Mouse (Mus musculus): ENCODE results near the gene Lamtor1. TPM values are rescaled to one million over a fixed set of nuclear protein-coding genes. Genes with fewer than 3 reads are reported as not detected.
"Not testable (repeated sequence)": the region's sequence is repeated elsewhere in the genome, so short reads cannot be mapped to it uniquely, and the experiment has no call there.

Gene Lamtor1
- total RNA-seq, 2 experiments from 2014 or later: 53.1 to 57.6 TPM

GRCm38 (mm10) chr7:101896104-101897066 is 9.3 kb upstream of the Lamtor1 start:
- ATAC-seq (replicated peaks; ENCODE audit: low FRiP score, low TSS enrichment, poor library complexity, severe bottlenecking): peak; percentile 92

GRCm38 (mm10) chr7:101900331-101901097 is 5.2 kb upstream of the Lamtor1 start:
- ATAC-seq (replicated peaks; ENCODE audit: low FRiP score, low TSS enrichment, poor library complexity, severe bottlenecking): no peak

- no peak for ATAC-seq (replicated peaks; ENCODE audit: low FRiP score, low TSS enrichment, poor library complexity, severe bottlenecking)
Observed at GRCm38 (mm10) chr7:101901969-101902368, 3.7 kb upstream of the Lamtor1 start.

GRCm38 (mm10) chr7:101902846-101903245 is 2.9 kb upstream of the Lamtor1 start:
- ATAC-seq (replicated peaks; ENCODE audit: low FRiP score, low TSS enrichment, poor library complexity, severe bottlenecking): no peak

GRCm38 (mm10) chr7:101906287-101906681 is 580 bp downstream of the Lamtor1 start, which contains the start of gene Tomt:
Gene Tomt, minus strand, starts transcription at chr7:101906359.
- no peak for ATAC-seq (replicated peaks; ENCODE audit: low FRiP score, low TSS enrichment, poor library complexity, severe bottlenecking)

GRCm38 (mm10) chr7:101906696-101907095 is 992 bp downstream of the Lamtor1 start:
- ATAC-seq (replicated peaks; ENCODE audit: low FRiP score, low TSS enrichment, poor library complexity, severe bottlenecking): no peak

GRCm38 (mm10) chr7:101908367-101908766 is 2.7 kb downstream of the Lamtor1 start:
- ATAC-seq (replicated peaks; ENCODE audit: low FRiP score, low TSS enrichment, poor library complexity, severe bottlenecking): no peak

- ATAC-seq (replicated peaks; ENCODE audit: low FRiP score, low TSS enrichment, poor library complexity, severe bottlenecking): no peak
Observed at GRCm38 (mm10) chr7:101910138-101910537, 4.4 kb downstream of the Lamtor1 start.

GRCm38 (mm10) chr7:101911982-101912381 is 6.3 kb downstream of the Lamtor1 start:
- ATAC-seq (replicated peaks; ENCODE audit: low FRiP score, low TSS enrichment, poor library complexity, severe bottlenecking): no peak

- ATAC-seq (replicated peaks; ENCODE audit: low FRiP score, low TSS enrichment, poor library complexity, severe bottlenecking): peak; percentile 90
Observed at GRCm38 (mm10) chr7:101918071-101918470, 12.4 kb downstream of the Lamtor1 start.

- not testable (repeated sequence) for ATAC-seq (replicated peaks; ENCODE audit: low FRiP score, low TSS enrichment, poor library complexity, severe bottlenecking)
Observed at GRCm38 (mm10) chr7:101925892-101926291, 20.2 kb downstream of the Lamtor1 start.

GRCm38 (mm10) chr7:101928093-101928492 is 22.4 kb downstream of the Lamtor1 start:
- no peak for ATAC-seq (replicated peaks; ENCODE audit: low FRiP score, low TSS enrichment, poor library complexity, severe bottlenecking)

GRCm38 (mm10) chr7:101932551-101932950 is 26.8 kb downstream of the Lamtor1 start:
- no peak for ATAC-seq (replicated peaks; ENCODE audit: low FRiP score, low TSS enrichment, poor library complexity, severe bottlenecking)

GRCm38 (mm10) chr7:101933300-101933699 is 27.6 kb downstream of the Lamtor1 start:
- peak; percentile 41 for ATAC-seq (replicated peaks; ENCODE audit: low FRiP score, low TSS enrichment, poor library complexity, severe bottlenecking)

- ATAC-seq (replicated peaks; ENCODE audit: low FRiP score, low TSS enrichment, poor library complexity, severe bottlenecking): peak; percentile 99
Observed at GRCm38 (mm10) chr7:101933751-101934240, 28.1 kb downstream of the Lamtor1 start, which contains the start of the genes Lrrc51 and Numa1. Gene Lrrc51, minus strand, starts transcription at chr7:101933895. Gene Numa1, plus strand, starts transcription at chr7:101934111.

GRCm38 (mm10) chr7:101935957-101936356 is 30.3 kb downstream of the Lamtor1 start:
- ATAC-seq (replicated peaks; ENCODE audit: low FRiP score, low TSS enrichment, poor library complexity, severe bottlenecking): no peak

GRCm38 (mm10) chr7:101936996-101937395 is 31.3 kb downstream of the Lamtor1 start:
- ATAC-seq (replicated peaks; ENCODE audit: low FRiP score, low TSS enrichment, poor library complexity, severe bottlenecking): no peak

- ATAC-seq (replicated peaks; ENCODE audit: low FRiP score, low TSS enrichment, poor library complexity, severe bottlenecking): no peak
Observed at GRCm38 (mm10) chr7:101937569-101937968, 31.9 kb downstream of the Lamtor1 start.

GRCm38 (mm10) chr7:101938348-101938747 is 32.6 kb downstream of the Lamtor1 start:
- no peak for ATAC-seq (replicated peaks; ENCODE audit: low FRiP score, low TSS enrichment, poor library complexity, severe bottlenecking)

GRCm38 (mm10) chr7:101939758-101940157 is 34.1 kb downstream of the Lamtor1 start:
- no peak for ATAC-seq (replicated peaks; ENCODE audit: low FRiP score, low TSS enrichment, poor library complexity, severe bottlenecking)

All from megakaryocyte-erythroid progenitor cell, adult 5-6 weeks (primary cell).